ENCODE assay signal across 16 mouse cellular contexts in genomic region chr10:40459141-40459540, GRCm38 (mm10).
"Had no signal": no experiment of that assay in that cellular context is flagged by ENCODE, and none has a peak within 500 bp of the region (broad histone marks: within the 10 kb centered on the region; RNA-seq: fewer than 3 reads in every experiment).

No protein-coding gene starts in this region.

- DNase-seq: cerebellum, adult 8-10 months; cerebellum, adult 9-10 months; cerebellum, adult 9-11 months; cerebellum, postnatal 10 days; cerebellum, postnatal 14 days; cerebellum, postnatal 25 days; cerebellum, postnatal 36 days; embryo, embryonic 11 days; forebrain, postnatal 0 days; gastrocnemius, adult 2 months; gastrocnemius, postnatal 10 days; gastrocnemius, postnatal 14 days; gastrocnemius, postnatal 25 days; gastrocnemius, postnatal 36 days; heart, adult 18-20 months; heart, adult 2 months had no signal
